In genomic region chr5:148608178-148608577, GRCm38 (mm10) we compare ENCODE assay signal across 8 mouse cellular contexts. TPM values are rescaled to one million over a fixed set of nuclear protein-coding genes. Genes with fewer than 3 reads are reported as not detected.
DNase-seq lines count a peak whose midpoint lies in the region; ATAC-seq lines count a peak whose summit lies in the region.

No protein-coding gene starts in this region.

- H3K9ac ChIP-seq in neural tube, embryonic 13.5 days = no peak overlapping the region

- no peaks in the 10 kb centered on the region for H3K9me3 ChIP-seq in neural tube, embryonic 13.5 days

- DNase-seq in neural tube, embryonic 10.5 days (ENCODE audit: extremely low spot score, low spot score) = no peak
- peak; percentile 63 to 68 for DNase-seq in gastrocnemius, adult 8-10 months (ENCODE audit: low spot score in 2 of 2)
- DNase-seq in kidney, adult 11 months = peak; percentile 61
- DNase-seq in lung, postnatal 36 days = peak; percentile 72
- no peak for DNase-seq in frontal cortex, postnatal 10 days (ENCODE audit: low spot score in 2 of 2)
- no peak for DNase-seq in frontal cortex, postnatal 25 days (ENCODE audit: low spot score in 2 of 2)

- H3K4me2 ChIP-seq in neural tube, embryonic 13.5 days = 0 out of 2 replicates have a peak overlapping the region, but pooled peaks have one; percentile 9

- WGBS in neural tube, embryonic 13.5 days = 41% methylated on average over 9 of the region's 9 CpGs

- no peak overlapping the region for H3K4me3 ChIP-seq in neural tube, embryonic 13.5 days

- ATAC-seq in neural tube, embryonic 13.5 days (ENCODE audit: low read depth) = peak; percentile 49
- no peak for ATAC-seq in erythroblast, adult 5-6 weeks (replicated peaks; ENCODE audit: low FRiP score, poor library complexity, severe bottlenecking)

- no peaks in the 10 kb centered on the region for H3K27me3 ChIP-seq in neural tube, embryonic 13.5 days

- peaks cover 22% of the 10 kb centered on the region for H3K4me1 ChIP-seq in neural tube, embryonic 13.5 days (replicated peaks)

- 0 out of 2 replicates have a peak overlapping the region, but pooled peaks have one; percentile 33 for H3K27ac ChIP-seq in neural tube, embryonic 13.5 days (replicated peaks)

- no peaks in the 10 kb centered on the region for H3K36me3 ChIP-seq in neural tube, embryonic 13.5 days

RNA-seq across cellular contexts. Expression of gene Ubl3, which starts 55.6 kb away (rescaled TPM):
- polyA plus RNA-seq in neural tube, embryonic 13.5 days (2015; fragmentation: Nextera tagmentation; extraction: Ambion mirVana) = 103 and 109 TPM in 2 replicates
- total RNA-seq in gastrocnemius, adult 8-10 months (2022) = 100 to 1,000 TPM; 142 to 218 (median 178) TPM
- 12.9 and 14.6 TPM in 2 replicates for total RNA-seq in erythroblast, adult 5-6 weeks (2015; ENCODE audit: low replicate concordance)
- 13.9 and 21.5 TPM in 2 replicates for total RNA-seq in erythroblast, adult 5-6 weeks (2017; ENCODE audit: low replicate concordance)

Comparison
In these comparisons a context has a peak if more than half of its experiments do, and no peak if none do; other contexts are left out.
1. DNase-seq: peak in gastrocnemius, adult 8-10 months (2 of 2), kidney, adult 11 months (single experiment) and lung, postnatal 36 days (single experiment); none in neural tube, embryonic 10.5 days (single experiment), frontal cortex, postnatal 10 days (0 of 2) and frontal cortex, postnatal 25 days (0 of 2).
2. RNA of gene Ubl3, which starts 55.6 kb away (total RNA-seq): 142 to 218 TPM in gastrocnemius, adult 8-10 months; 12.9 to 21.5 TPM in erythroblast, adult 5-6 weeks; every median in the first group is over 4 times any median in the second.